In genomic region chr6:144782031-144782857, GRCm38 (mm10) we compare ENCODE assay signal across 8 mouse cellular contexts. TPM values are rescaled to one million over a fixed set of nuclear protein-coding genes. Genes with fewer than 3 reads are reported as not detected.
DNase-seq lines count a peak whose midpoint lies in the region; ATAC-seq and TF ChIP-seq lines count a peak whose summit lies in the region.

No protein-coding gene starts in this region.

- H3K36me3 ChIP-seq in forebrain, embryonic 14.5 days (ENCODE audit: control insufficient read depth, insufficient read depth, low read length), result no peaks in the 10 kb centered on the region
- no peaks in the 10 kb centered on the region for H3K36me3 ChIP-seq in intestine, embryonic 16.5 days (ENCODE audit: control insufficient read depth, insufficient read depth, low read length)

- intact Hi-C loops in left cerebral cortex, adult 2 months (cut with DNase I), result no loop called here

- H3K9ac ChIP-seq in forebrain, embryonic 14.5 days (ENCODE audit: low read length), result peak overlapping the region; percentile 89
- H3K9ac ChIP-seq in intestine, embryonic 16.5 days (ENCODE audit: low read depth, low read length), result peak overlapping the region; percentile 79

- H3K4me3 ChIP-seq in left cerebral cortex, adult 2 months, result peak overlapping the region; percentile 59
- H3K4me3 ChIP-seq in forebrain, embryonic 14.5 days (ENCODE audit: low read depth, low read length), result peak overlapping the region; percentile 64
- peak overlapping the region; percentile 81 for H3K4me3 ChIP-seq in intestine, embryonic 16.5 days (ENCODE audit: low read length)

- no peaks in the 10 kb centered on the region for H3K9me3 ChIP-seq in forebrain, embryonic 14.5 days (replicated peaks; ENCODE audit: control insufficient read depth, low read length)
- H3K9me3 ChIP-seq in intestine, embryonic 16.5 days (ENCODE audit: control insufficient read depth, low read length), result no peaks in the 10 kb centered on the region

- H3K27me3 ChIP-seq in forebrain, embryonic 14.5 days (replicated peaks; ENCODE audit: control insufficient read depth, insufficient read depth, low read length), result no peaks in the 10 kb centered on the region
- H3K27me3 ChIP-seq in intestine, embryonic 16.5 days (replicated peaks; ENCODE audit: control insufficient read depth, insufficient read depth, low read length), result peaks cover 5% of the 10 kb centered on the region; the same call in 1 of the 2 replicates

- peak overlapping the region; percentile 65; the same call in 1 of the 2 replicates for H3K27ac ChIP-seq in left cerebral cortex, adult 2 months
- H3K27ac ChIP-seq in forebrain, embryonic 14.5 days (ENCODE audit: low read depth, low read length), result peak overlapping the region; percentile 76
- 0 out of 2 replicates have a peak overlapping the region, but pooled peaks have one; percentile 23 for H3K27ac ChIP-seq in intestine, embryonic 16.5 days (ENCODE audit: low read length)

- peak in 1 of 2 experiments; percentile 18 for DNase-seq in left cerebral cortex, adult 2 months (ENCODE audit: extremely low spot score in 1 of 2, low spot score in 2 of 2)
- DNase-seq in left cerebral cortex, adult 8-10 months (ENCODE audit: low spot score in 2 of 2), result no peak
- DNase-seq in adrenal gland, postnatal 10 days, result peak; percentile 43
- peak; percentile 46 for DNase-seq in forebrain, embryonic 14.5 days (ENCODE audit: low spot score)
- peak; percentile 34 for DNase-seq in mesoderm, embryonic 11.5 days (ENCODE audit: low read depth, low spot score)
- DNase-seq in testis, postnatal 10 days (ENCODE audit: low spot score), result peak; percentile 49

- under 1% methylated on average over 45 of the region's 55 CpGs for WGBS in forebrain, embryonic 14.5 days
- WGBS in intestine, embryonic 16.5 days, result 2% methylated on average over 35 of the region's 55 CpGs

- peaks cover 6% of the 10 kb centered on the region; the same call in 1 of the 2 replicates for H3K4me1 ChIP-seq in forebrain, embryonic 14.5 days (ENCODE audit: control insufficient read depth, insufficient read depth, low read length)
- H3K4me1 ChIP-seq in intestine, embryonic 16.5 days (ENCODE audit: control insufficient read depth, insufficient read depth, low read length), result no peaks in the 10 kb centered on the region

- no peak for TF ChIP-seq CTCF in left cerebral cortex, adult 2 months (IDR thresholded peaks at IDR 0.05)

- peak overlapping the region; percentile 86 for H3K4me2 ChIP-seq in forebrain, embryonic 14.5 days (ENCODE audit: low read length)
- H3K4me2 ChIP-seq in intestine, embryonic 16.5 days (ENCODE audit: low read depth, low read length), result peak overlapping the region; percentile 98

- peak; percentile 57 for ATAC-seq in forebrain, embryonic 14.5 days
- ATAC-seq in intestine, embryonic 16.5 days, result peak; percentile 54; the same call in 1 of the 2 replicates
- ATAC-seq in erythroid progenitor cell, adult 5-6 weeks (replicated peaks; ENCODE audit: low FRiP score, poor library complexity, severe bottlenecking), result no peak

RNA-seq across cellular contexts. Expression of gene Sox5, which starts 0.5 kb away (rescaled TPM):
- 10 to 100 TPM; 61.5 to 63.3 TPM for total RNA-seq in left cerebral cortex, adult 2 months (2021)
- 10 to 100 TPM; 46.1 to 57.5 (median 51.3) TPM for total RNA-seq in left cerebral cortex, adult 8-10 months (2022)
- 10 to 100 TPM; 11.9 to 20.4 TPM for total RNA-seq in adrenal gland, postnatal 10 days (2021)
- polyA plus RNA-seq in forebrain, embryonic 14.5 days (2014; fragmentation: Nextera tagmentation; extraction: Ambion mirVana), result 115 and 143 TPM in 2 replicates
- polyA plus RNA-seq in intestine, embryonic 16.5 days (2015; fragmentation: Nextera tagmentation; extraction: Ambion mirVana), result 11.8 and 14.3 TPM in 2 replicates
- 7.1 TPM in 1 of 2 replicates, not detected in the other for total RNA-seq in erythroid progenitor cell, adult 5-6 weeks (2015; ENCODE audit: low replicate concordance)
- total RNA-seq in erythroid progenitor cell, adult 5-6 weeks (2017; ENCODE audit: low replicate concordance), result 2.6 and 4.9 TPM in 2 replicates

Comparison
In these comparisons a context has a peak if more than half of its experiments do, and no peak if none do; other contexts are left out.
1. DNase-seq: peak in adrenal gland, postnatal 10 days (single experiment), forebrain, embryonic 14.5 days (single experiment), mesoderm, embryonic 11.5 days (single experiment) and testis, postnatal 10 days (single experiment); none in left cerebral cortex, adult 8-10 months (0 of 2).
2. H3K27ac ChIP-seq: peak in every context shown above with its lines; median percentile 76 in forebrain, embryonic 14.5 days; 65 in left cerebral cortex, adult 2 months; 23 in intestine, embryonic 16.5 days.
3. Peak in every context shown above with its lines, with median percentiles within 50 percentile points of each other: H3K4me3 ChIP-seq.